Mouse (Mus musculus) heart, postnatal 14 days (tissue): ENCODE data around the gene Gabpb2. TPM values are rescaled to one million over a fixed set of nuclear protein-coding genes. Genes with fewer than 3 reads are reported as not detected.
A peak's percentile ranks its signal among the peaks of the same experiment; 100 is the strongest.
"Not testable (repeated sequence)": the region's sequence is repeated elsewhere in the genome, so short reads cannot be mapped to it uniquely, and the experiment has no call there.

Experiments used
- DNase-seq, 2 experiments: peaks; one replicate each; pipeline ENCODE4 v3.0.0; 2021 to 2022
- intact Hi-C: fragments of 180-260 bp; cut with DNase I; formaldehyde crosslinking; loops from one replicate; pipeline ENCODE4 v1.15.1; 2025
- total RNA-seq, 2 experiments: library from RNA; stranded (reverse); gene quantifications; 2 replicates each; pipeline ENCODE4 v1.2.3; 2021

Gene Gabpb2
- total RNA-seq, 2 experiments from 2014 or later, result 14.9 to 15.0 TPM

DNA sequence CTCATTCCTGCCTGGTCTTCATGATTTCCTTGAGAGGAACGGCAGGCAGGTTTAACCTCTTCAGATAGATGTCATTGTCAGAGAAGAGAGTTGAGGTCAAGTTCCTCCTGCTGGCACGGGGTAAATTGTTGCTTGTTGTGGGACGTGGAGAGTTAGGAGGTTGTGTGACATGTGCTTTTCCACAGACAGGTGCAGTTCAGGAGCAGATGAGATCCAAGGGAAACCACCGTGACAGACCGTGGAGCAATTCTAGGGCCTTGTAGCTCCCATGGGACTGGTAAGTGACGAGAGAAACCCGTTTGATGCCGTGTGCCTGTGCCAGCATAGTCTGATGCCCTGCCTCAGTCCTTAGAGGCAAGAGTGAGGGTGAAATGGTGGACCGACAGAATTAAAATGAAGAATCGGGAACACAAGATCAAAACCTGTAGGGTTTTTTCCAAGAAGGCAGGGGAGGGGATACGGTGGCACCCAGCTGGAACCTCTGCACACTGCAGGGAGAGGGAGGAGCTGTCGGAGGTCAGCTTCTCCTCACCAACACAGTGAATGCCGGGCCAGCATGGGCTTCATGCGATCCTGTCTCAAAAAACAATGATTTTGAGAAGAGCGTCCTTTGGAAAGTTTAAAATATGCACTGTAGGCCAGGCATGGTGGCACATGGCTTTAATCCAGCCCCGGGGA, 15.7 kb upstream of the Gabpb2 start:
- intact Hi-C loops, result no loop called here
- DNase-seq, result no peak

DNA sequence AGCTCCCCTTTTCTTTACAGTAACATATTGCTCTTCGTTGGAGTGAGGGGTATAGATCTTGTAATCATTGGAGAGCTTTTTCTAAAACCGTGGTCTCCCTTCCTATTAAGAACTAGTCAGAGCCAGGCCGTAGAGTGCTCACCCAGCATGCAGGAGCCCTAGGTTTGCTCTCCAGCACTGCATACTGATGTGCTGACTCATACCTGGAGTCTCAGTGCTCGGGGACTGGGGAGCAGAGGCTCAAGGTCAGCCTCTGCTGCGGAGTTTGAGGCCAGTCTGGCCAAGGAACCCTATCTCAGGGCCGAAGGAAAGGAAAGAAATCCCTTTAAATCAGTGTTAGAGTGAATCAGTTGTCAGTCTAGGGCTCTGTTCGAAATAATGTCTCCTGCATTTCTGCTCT, 15.1 kb upstream of the Gabpb2 start:
- intact Hi-C loops, result no loop called here
- no peak for DNase-seq

DNA sequence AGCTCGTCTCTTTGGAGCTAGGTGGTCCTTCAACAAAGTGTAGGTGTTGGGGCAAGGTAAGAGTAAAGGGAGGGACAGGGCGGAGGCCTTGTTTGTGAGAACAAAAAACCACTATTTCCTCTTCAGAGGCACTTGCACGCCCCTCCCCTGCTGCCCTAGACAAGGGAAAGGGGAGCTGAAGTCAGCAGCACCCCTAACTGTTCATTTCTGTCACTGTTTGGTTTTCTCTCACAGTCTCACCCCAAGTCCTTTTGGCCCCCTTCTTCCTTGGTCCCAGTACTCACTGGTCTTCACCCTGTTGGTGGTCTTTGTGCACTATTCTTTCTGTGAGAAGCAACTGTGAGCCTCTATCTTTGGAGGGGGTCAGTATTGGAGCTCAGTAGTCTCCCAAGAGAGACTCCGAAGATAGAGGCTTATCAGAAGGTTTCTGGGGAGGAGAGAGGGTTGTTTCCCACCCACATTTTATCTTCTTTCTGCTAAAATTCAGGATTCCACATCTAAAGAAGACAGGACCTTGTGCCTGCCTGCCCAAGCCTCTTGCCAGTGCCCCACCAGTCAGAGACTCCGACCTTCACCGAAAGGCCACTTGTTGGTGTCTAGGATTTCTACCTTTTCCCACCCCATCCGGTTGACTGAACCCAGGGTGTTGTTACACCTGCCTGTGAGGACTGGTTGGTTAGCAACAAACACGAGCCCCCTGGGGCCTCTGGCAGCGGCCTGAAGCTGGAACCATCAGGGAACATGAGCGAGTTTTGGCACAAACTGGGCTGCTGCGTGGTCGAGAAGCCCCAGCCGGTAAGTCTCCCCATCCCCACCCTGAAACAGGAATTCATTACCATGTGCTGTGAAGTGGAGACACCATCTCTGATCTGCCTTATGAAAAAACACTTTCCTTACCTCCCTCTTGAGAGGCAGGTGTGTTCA, 13.8 kb upstream of the Gabpb2 start, which contains the start of gene Mllt11:
Gene Mllt11 (minus strand): TSS at position 874 of the 924 bp plus-strand sequence.
- DNase-seq, result no peak
- intact Hi-C loops, result no loop called here

DNA sequence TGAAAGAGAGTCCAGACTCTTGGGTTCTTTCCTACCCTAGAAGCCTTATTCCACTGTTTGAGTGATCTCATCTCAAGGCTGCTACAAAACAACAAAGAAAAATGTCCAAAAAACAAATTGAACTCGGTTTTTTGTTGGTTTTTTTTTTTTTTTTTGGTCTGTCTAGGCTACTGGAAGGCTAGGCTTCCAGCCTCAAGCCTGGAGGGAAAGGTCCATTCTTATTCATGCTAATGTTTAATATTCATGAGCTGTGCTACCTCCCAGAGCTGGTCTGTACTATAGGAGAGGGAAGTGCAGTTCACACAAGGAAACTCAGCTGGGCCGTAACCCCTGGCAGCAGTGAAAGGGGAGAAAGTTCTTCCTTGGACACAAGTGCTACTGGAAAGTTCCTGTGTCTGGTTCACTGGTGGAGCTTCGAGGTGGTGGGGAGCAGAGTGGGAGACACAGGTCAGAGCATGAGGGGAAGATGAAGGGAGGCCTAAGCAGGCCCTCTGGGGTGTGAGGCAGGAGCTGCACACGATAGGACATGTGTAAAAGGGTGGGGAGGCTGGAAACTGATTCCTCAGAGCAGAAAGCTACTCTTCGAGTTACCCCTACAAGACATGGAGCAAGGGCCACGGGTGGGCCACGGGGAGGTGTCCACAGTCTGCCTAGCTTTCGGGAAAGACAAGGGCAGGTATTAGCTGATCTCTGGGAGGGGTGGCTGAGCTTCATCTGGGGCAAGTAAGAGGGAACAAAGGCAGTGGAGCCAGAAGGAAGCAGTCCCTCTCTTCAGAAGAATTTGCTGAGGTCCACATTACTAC, 13.0 kb upstream of the Gabpb2 start:
- intact Hi-C loops, result no loop called here
- no peak for DNase-seq

DNA sequence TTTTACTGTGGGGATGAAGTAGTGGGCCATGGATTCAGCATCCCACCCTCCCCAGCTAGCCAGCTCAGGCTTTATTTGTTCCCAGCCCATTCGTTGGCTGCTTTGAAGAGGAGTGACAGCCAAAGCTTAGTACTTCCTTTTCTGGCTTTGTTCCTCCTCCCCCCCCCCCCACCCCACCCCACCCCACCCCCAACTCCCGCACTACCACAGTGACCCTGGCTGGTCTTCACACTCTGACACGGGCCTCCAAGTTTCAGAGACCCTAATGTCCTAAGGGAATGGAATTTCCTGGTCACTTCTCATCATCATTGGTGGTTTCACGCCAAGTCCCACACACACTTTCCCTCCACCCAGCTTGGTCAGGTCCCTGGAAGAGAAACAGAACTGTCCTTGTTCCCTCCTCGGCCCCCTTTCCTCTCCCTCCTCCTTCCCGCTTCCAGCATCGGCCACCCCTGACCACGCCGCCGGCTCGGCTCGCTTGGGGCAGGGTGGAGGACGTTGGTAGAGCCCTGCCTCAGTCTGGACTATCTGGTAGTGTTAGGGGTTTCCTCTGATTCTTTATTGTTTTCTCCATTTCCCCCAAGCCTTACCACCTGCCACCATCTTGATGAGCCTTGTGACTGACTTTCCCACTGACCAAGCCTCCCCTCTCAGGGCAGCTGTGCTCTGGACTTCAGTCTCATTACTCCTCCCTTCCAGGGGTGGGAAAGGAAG, 12.2 kb upstream of the Gabpb2 start:
- intact Hi-C loops, result no loop called here
- DNase-seq, result peak; percentile 58 to 62

DNA sequence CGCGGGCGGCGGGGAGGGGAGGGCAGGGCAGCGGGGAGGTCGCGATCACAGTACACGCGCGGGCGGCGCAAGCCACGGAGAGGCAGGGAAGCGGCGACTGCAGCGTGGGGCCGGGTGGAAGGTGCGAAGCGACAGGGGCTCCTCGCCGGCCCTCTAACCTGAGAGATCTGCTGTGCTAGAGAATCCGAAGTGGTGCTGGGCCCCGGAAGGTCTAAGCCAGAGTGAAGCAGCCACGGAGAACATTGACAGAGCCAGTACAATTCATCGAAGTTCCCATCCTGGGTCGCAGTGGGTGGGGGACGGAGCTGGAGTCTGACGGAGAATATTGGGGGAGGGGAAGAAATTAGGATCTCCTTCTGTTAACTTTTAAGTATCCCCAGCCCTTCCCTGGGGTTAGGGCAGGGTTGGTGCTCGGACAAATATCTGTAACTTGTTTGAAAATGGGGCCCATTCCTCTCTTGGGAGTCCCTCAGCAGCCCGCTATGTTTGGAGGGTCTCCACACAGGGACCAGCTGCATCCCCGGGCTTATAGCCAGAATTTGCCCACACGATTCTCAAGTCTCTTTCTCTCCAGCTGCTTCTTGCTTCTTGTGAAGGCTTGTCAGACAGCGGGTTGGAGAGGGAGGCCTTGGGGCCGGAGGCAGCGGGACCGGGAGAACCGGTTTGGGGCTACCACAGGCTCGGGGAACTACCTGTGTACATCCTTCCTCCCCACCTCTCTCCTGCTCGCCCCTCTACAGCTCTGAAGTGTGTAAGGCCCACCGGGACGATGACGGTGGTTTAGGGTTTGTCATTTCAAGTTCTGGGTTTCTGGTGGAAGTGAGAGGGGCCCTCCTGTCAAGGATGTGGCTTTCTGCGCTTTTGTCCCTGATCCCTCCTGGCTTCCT, 11.4 kb upstream of the Gabpb2 start:
- peak; percentile 42 for DNase-seq
- intact Hi-C loops, result no loop called here

DNA sequence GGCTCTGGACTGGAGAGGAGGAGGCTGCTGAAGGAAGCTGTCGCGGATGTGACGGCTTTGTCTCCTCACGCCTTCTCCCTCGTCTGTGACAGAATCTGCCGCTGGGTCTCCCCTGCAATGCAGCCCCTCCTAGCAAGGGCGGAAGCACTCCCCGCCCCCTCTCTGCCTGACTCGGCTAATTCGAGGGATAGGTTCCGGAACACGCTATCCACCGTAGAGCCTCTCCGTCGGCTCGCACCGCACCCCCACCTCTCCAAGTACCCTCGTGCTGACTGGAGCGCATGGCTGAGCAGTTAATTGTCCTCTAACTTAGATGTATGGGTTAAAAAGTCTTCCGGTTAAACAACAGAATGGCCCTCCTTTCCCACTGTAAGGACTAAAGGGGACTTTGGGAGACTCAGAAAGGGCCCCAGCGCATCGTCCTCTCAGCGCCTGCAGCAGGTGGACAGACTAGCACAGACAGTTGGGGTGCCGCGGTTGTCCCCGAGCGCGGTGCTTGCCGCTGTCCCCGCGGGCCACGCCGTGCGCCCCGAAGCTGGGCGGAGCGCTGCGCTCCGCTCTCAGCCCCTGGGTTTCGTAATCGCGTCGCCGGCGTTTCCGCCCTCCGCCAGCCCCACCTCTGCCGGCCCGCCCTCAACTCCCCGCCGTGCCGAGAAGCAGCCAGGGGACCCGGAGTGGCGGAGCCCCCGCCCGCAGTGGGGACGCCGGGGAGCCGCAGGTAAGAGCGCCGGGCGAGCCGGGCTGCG, 10.6 kb upstream of the Gabpb2 start, which contains the start of gene Cdc42se1:
Gene Cdc42se1 (plus strand): TSS at position 585 of the 746 bp plus-strand sequence.
- intact Hi-C loops, result no loop called here
- peak; percentile 89 to 92 for DNase-seq

DNA sequence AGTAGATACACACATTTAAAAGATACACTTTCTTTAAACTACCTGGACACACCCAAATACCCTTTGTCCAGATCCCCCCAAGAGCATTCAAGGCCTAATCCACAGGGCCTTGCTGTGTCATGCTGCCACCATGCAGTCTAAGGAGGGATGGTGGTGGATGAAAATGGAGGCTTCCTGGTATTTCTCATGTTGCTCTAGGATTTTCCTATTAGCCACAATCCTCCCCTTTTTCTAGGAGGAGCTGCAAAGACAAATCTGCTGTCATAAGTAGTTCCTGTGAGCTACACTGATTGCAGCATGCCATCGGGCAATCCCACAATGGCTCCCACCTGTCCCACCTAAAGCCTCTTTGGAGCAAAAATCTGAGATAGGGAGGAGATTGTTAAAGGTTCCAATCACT, 9.5 kb upstream of the Gabpb2 start:
- intact Hi-C loops, result no loop called here
- DNase-seq, result no peak

DNA sequence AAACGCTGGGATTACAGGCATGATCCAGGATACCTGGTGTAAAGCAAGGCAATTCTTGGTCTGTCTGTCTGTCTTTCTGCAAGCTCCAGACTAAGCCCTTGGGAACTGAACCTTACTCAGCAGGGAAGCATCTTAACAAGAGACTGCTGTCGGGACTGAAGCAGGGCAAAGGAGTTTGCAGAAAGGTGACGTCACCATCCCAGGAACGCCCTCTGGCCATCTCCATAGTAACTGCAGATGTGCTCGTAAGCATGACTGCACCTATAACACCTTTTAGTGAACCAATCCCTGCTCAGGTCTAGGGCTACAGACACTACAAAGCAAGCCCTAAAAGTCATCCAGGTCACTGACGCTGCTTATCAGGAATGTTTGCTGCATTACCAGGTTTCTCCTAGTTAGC, 6.6 kb upstream of the Gabpb2 start:
- no peak for DNase-seq
- intact Hi-C loops, result no loop called here

DNA sequence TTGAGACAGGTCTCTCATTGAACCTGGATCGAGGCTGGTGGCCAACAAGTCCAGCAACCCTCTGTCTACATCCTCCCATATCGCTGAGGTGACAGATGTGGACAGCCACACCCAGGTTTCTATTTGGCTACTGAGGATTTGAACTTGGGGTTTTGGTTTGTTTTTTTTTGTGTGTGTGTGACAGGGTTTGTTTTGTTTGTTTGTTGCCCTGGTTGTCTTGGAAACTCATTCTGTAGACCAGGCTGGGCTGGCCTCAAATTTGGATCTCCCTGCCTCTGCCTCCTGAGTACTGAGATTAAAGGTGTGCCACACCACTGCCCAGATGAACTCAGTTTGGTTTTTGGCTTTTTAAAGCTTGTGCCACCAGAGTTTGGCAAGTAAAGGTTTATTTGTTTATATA, 5.3 kb upstream of the Gabpb2 start:
- no peak for DNase-seq
- intact Hi-C loops, result no loop called here

DNA sequence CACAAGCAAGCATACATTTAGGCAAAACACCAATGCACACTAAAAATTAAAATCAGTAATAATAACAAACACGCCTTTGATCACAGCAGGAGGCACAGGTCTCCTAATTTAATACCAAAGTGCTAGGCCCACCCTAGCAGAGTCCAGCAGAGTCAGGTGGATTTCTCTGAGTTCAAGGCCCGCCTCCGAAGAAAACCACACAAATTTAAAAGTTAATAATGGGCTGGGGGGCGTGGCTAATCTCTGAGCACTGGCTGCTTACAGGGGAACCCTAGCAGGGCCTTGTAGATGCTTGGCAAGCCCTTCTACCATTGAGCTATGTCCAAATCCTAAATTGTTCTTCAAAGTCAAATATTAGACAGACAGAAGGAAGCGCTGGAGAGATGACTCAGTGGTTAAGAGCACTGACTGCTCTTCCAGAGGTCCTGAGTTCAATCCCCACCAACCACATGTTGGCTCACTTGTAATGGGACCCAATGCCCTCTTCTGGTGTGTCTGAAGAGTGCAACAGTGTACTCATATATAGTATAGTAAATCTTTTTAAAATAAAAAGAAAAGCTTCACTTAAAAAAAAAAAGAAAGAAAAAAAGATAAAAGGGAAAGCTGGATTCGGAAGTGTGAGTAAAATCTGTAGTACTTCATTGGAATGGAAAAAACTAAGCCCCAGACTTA, 886 bp upstream of the Gabpb2 start:
- intact Hi-C loops, result loop anchor here (5.0 kb wide), 1 partner anchor 76 kb away; the partner anchor contains the start of gene Tnfaip8l2
- no peak for DNase-seq

DNA sequence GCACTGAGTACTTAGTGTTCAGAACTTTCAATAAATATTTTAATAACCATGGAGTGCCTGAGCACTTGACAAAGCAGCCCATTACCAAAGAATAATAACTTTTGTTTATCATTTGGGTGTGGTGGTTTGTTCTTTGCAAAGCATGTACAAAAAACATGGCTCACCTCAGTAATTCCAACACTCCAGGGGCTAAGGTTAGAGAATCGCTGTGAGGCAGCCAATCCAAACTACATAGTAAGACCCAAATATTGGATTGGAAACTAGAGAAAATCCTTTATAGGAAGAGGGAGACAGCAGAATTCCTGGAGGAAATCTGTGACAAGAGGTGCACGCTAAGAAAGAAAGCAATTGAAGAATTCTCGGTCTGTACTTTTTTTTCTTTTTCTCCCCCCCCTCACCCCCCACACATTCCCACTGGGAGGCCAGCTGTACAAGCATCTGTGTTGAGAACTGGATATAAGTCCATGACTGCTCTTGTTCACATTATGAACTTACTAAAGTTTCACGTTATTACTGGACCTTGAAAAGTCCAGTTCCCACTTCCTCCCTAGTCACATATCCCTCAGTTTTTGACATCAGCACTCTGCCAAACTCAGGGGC, 961 bp downstream of the Gabpb2 start:
- intact Hi-C loops, result loop anchor here (2.0 to 5.0 kb wide), 2 partner anchors 46 to 74 kb away; partner anchors contain the start of gene Tnfaip8l2
- DNase-seq, result no peak

DNA sequence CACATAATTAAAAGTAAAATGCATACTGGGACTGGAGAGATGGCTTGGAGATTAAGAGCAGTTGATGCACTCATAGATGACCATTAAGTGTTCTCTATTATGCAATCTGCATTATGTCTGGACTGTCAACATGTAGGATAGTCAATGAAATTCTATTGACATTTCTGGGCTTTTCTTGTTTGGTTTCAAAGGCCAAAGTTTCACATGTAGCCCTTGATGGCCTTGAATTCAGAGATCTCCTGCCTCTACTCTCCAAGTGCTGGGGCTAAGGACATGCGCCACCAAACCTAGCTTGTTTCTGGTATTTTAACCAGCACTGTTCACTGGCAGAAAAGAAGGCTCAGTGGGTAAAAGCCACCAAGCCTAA, 4.1 kb downstream of the Gabpb2 start:
- DNase-seq, result no peak
- intact Hi-C loops, result no loop called here

DNA sequence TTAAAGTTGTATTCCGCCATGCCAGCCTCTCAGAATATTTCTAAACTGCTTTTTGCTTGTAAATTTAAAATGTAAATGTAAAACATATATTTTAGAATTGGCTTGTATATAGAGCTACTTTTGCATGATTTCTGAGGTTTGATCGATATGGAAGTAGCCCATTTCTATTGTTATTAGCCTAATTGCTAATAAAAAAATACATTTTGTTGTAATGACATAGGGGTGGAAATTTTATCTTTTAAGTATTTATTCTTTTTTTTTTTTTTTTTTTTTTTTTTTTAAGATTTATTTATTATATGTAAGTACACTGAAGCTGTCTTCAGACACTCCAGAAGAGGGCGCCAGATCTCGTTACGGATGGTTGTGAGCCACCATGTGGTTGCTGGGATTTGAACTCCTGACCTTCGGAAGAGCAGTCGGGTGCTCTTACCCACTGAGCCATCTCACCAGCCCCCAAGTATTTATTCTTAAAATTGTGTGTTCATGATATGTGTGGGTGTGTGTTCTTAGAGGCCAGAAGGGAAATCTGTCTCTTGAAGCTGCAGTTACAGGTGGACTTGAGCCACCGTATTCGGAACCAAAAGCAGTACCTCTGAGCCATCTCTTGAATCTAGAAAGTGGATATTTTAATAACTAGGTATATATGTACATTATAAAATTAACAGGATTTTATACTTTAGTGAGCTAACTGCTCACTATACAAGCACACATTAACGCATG, 4.7 kb downstream of the Gabpb2 start:
- DNase-seq, intact Hi-C loops: not testable (repeated sequence)

DNA sequence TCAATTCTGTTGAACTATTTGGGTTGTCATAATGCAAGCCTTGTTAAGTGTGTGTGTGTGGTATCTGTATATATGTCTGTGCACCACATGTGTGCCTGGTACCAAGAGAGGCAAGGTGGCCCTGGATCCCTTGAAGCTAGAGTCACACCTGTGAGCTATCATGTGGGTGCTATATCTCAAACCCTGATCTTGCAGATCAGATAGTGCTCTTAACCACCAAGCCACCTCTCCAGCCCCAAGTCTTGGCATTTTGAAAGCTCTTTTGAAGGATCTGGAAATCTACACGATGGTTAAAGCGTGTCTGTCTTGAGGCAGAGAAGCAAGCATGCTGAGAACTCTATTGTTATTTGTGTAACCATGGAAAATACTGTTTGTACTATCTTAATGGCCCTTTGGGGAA, 7.1 kb downstream of the Gabpb2 start:
- no peak for DNase-seq
- intact Hi-C loops, result no loop called here

DNA sequence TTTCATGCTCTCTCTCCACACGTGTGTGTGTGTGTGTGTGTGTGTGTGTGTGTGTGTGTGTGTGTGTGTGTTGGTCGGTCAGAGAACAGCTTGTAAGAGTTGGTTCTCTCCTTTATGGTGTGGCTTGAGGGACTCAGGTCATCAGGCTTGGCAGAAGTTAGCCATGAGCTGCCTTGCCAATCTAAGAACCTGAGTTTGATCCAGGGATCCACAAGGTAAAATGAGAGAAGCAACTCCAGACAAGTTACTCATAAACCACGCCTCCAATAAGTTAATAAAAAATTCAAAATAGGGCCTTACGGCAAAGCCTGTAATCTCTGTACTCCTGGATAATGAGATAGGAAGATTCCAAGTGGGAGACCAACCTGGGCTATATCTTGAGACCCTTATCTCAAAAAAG, 9.4 kb downstream of the Gabpb2 start:
- DNase-seq, result no peak
- intact Hi-C loops, result no loop called here

DNA sequence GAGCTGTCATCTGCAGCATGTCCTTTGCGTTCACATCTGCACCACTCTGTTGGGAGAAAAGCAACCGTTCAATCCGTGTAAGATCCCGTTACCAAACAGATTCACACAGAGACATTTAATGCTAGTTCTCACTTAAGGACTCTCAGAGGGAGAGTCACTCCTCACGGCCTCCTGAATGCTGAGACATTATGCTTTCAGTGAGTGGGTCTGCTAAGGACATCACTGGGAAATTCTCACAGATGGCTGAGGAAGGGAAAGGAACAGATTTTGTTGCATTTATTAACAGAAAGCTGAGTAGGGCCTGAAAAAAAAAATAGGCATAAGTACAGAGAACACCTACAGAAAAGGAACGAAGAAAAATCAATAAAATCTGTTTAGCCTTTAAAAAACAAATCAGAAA, 13.8 kb downstream of the Gabpb2 start:
- DNase-seq, result no peak
- intact Hi-C loops, result no loop called here
